Mouse (Mus musculus): ENCODE measurements around the gene Gar1.

- TF ChIP-seq CTCF (IDR thresholded peaks at IDR 0.05) (no peak), POLR2A (IDR thresholded peaks at IDR 0.05; ENCODE audit: insufficient read depth, low read depth, low read length) (no peak)
These were observed 49.8 kb downstream of the Gar1 start for GRCm38 (mm10) chr3:129781435-129781834.

Measured in heart, adult 2 months (tissue).